Mouse (Mus musculus) E14TG2a.4 (cell line): ENCODE results near the gene Arx.

ENCODE experiments used
- CTCF ChIP-seq: conservative IDR thresholded peaks from 2 replicates; pipeline ENCODE4 v1.5.1; 2014; ENCODE audit warnings: low read length
- NANOG ChIP-seq: IDR thresholded peaks from 2 replicates; pipeline ENCODE4 v1.6.1; 2014; ENCODE audit warnings: borderline replicate concordance, low read length, mixed read lengths
- POU5F1 ChIP-seq: IDR thresholded peaks from 2 replicates; pipeline ENCODE4 v1.6.1; 2014; ENCODE audit warnings: low read length, borderline replicate concordance

- TF ChIP-seq CTCF (no peak), NANOG (no peak), POU5F1 (no peak)
These were observed 12.9 kb downstream of the Arx start for GRCm38 (mm10) chrX:93299046-93299626.
